Mouse (Mus musculus): ENCODE data around the gene Hes6. TPM values are rescaled to one million over a fixed set of nuclear protein-coding genes. Genes with fewer than 3 reads are reported as not detected.
A peak's percentile ranks its signal among the peaks of the same experiment; 100 is the strongest.

The Hes6 gene
- total and polyA plus RNA-seq, 3 experiments = 19.0 to 91.5 (median 42.2) TPM

GRCm38 (mm10) chr1:91405406-91406169, 8.2 kb downstream of the Hes6 start:
- Histone ChIP-seq H3K4me3 (ENCODE audit: low read depth, low read length) (peak overlapping the region; percentile 9; the same call in 1 of the 2 replicates), H3K4me1 (ENCODE audit: insufficient read depth, low read depth, low read length) (peaks cover 12% of the 10 kb centered on the region), H3K36me3 (replicated peaks) (peaks cover 7% of the 10 kb centered on the region), H3K9me3 (replicated peaks) (no peaks in the 10 kb centered on the region), H3K27me3 (ENCODE audit: insufficient read depth, low read length) (peaks cover 61% of the 10 kb centered on the region)
- ATAC-seq (ENCODE audit: extremely low read depth, insufficient number of reproducible peaks, low FRiP score, poor library complexity, severe bottlenecking) = no peak
- no peak for TF ChIP-seq CTCF (IDR thresholded peaks at IDR 0.05; ENCODE audit: low read depth, low read length)
- TF ChIP-seq GATA1 (IDR thresholded peaks at IDR 0.05; ENCODE audit: borderline replicate concordance, low read length) = no peak
- no peak for TF ChIP-seq TAL1 (conservative IDR thresholded peaks at IDR 0.05; ENCODE audit: low read depth, low read length)
- TF ChIP-seq GATA2 (IDR thresholded peaks at IDR 0.05; ENCODE audit: borderline replicate concordance, low read depth, low read length) = no peak
- no peak for TF ChIP-seq POLR2AphosphoS5 (IDR thresholded peaks at IDR 0.05; ENCODE audit: insufficient replicate concordance, low read depth, low read length)
- DNase-seq (ENCODE audit: low spot score) = no peak

GRCm38 (mm10) chr1:91404976-91405375, 8.9 kb downstream of the Hes6 start:
- TF ChIP-seq POLR2AphosphoS5 (IDR thresholded peaks at IDR 0.05; ENCODE audit: insufficient replicate concordance, low read depth, low read length) = no peak
- TF ChIP-seq TAL1 (conservative IDR thresholded peaks at IDR 0.05; ENCODE audit: low read depth, low read length) = no peak
- no peak for TF ChIP-seq CTCF (IDR thresholded peaks at IDR 0.05; ENCODE audit: low read depth, low read length)
- TF ChIP-seq GATA2 (IDR thresholded peaks at IDR 0.05; ENCODE audit: borderline replicate concordance, low read depth, low read length) = no peak
- TF ChIP-seq GATA1 (IDR thresholded peaks at IDR 0.05; ENCODE audit: borderline replicate concordance, low read length) = no peak
- Histone ChIP-seq H3K36me3 (replicated peaks) (peaks cover under 1% of the 10 kb centered on the region), H3K4me1 (ENCODE audit: insufficient read depth, low read depth, low read length) (peaks cover 12% of the 10 kb centered on the region), H3K9me3 (replicated peaks) (no peaks in the 10 kb centered on the region; the same call in 1 of the 2 replicates), H3K27me3 (ENCODE audit: insufficient read depth, low read length) (peaks cover 61% of the 10 kb centered on the region), H3K4me3 (ENCODE audit: low read depth, low read length) (no peak overlapping the region)
- DNase-seq (ENCODE audit: low spot score) (no peak), ATAC-seq (ENCODE audit: extremely low read depth, insufficient number of reproducible peaks, low FRiP score, poor library complexity, severe bottlenecking) (no peak)

- peak; percentile 99 for DNase-seq (ENCODE audit: low spot score)
- peak within 1 kb of the TSS; percentile 79 for H3K4me3 ChIP-seq (ENCODE audit: low read depth, low read length)
- H3K9me3 ChIP-seq (replicated peaks) = peaks cover 4% of the 10 kb centered on the region
- peaks cover 41% of the 10 kb centered on the region for H3K36me3 ChIP-seq (replicated peaks)
- TF ChIP-seq TAL1 (conservative IDR thresholded peaks at IDR 0.05; ENCODE audit: low read depth, low read length) (no peak), GATA2 (IDR thresholded peaks at IDR 0.05; ENCODE audit: borderline replicate concordance, low read depth, low read length) (no peak)
- H3K27me3 ChIP-seq (ENCODE audit: insufficient read depth, low read length) = peaks cover 17% of the 10 kb centered on the region; the same call in 1 of the 2 replicates
- H3K4me1 ChIP-seq (ENCODE audit: insufficient read depth, low read depth, low read length) = peaks cover 40% of the 10 kb centered on the region
- ATAC-seq (ENCODE audit: extremely low read depth, insufficient number of reproducible peaks, low FRiP score, poor library complexity, severe bottlenecking) = peak; percentile 64
Measured at GRCm38 (mm10) chr1:91398260-91399062, 15.4 kb downstream of the Hes6 start, which contains the start of gene Ilkap. Gene Ilkap, minus strand, starts transcription at chr1:91398815.

GRCm38 (mm10) chr1:91397927-91398259, 15.9 kb downstream of the Hes6 start:
- peaks cover 46% of the 10 kb centered on the region for H3K36me3 ChIP-seq (replicated peaks)
- ATAC-seq (ENCODE audit: extremely low read depth, insufficient number of reproducible peaks, low FRiP score, poor library complexity, severe bottlenecking) (no peak), DNase-seq (ENCODE audit: low spot score) (peak; percentile 52)
- peak overlapping the region; percentile 79 for H3K4me3 ChIP-seq (ENCODE audit: low read depth, low read length)
- peaks cover 14% of the 10 kb centered on the region; the same call in 1 of the 2 replicates for H3K27me3 ChIP-seq (ENCODE audit: insufficient read depth, low read length)
- H3K4me1 ChIP-seq (ENCODE audit: insufficient read depth, low read depth, low read length) = peaks cover 42% of the 10 kb centered on the region
- TF ChIP-seq GATA2 (IDR thresholded peaks at IDR 0.05; ENCODE audit: borderline replicate concordance, low read depth, low read length) (no peak), CTCF (IDR thresholded peaks at IDR 0.05; ENCODE audit: low read depth, low read length) (no peak), GATA1 (IDR thresholded peaks at IDR 0.05; ENCODE audit: borderline replicate concordance, low read length) (no peak), POLR2AphosphoS5 (IDR thresholded peaks at IDR 0.05; ENCODE audit: insufficient replicate concordance, low read depth, low read length) (no peak)
- peaks cover 4% of the 10 kb centered on the region for H3K9me3 ChIP-seq (replicated peaks)

GRCm38 (mm10) chr1:91390369-91390768, 23.5 kb downstream of the Hes6 start:
- TF ChIP-seq GATA1 (IDR thresholded peaks at IDR 0.05; ENCODE audit: borderline replicate concordance, low read length) (no peak), CTCF (IDR thresholded peaks at IDR 0.05; ENCODE audit: low read depth, low read length) (no peak), POLR2AphosphoS5 (IDR thresholded peaks at IDR 0.05; ENCODE audit: insufficient replicate concordance, low read depth, low read length) (no peak), TAL1 (conservative IDR thresholded peaks at IDR 0.05; ENCODE audit: low read depth, low read length) (no peak), GATA2 (IDR thresholded peaks at IDR 0.05; ENCODE audit: borderline replicate concordance, low read depth, low read length) (no peak)
- no peaks in the 10 kb centered on the region for H3K27me3 ChIP-seq (ENCODE audit: insufficient read depth, low read length)
- no peak overlapping the region for H3K4me3 ChIP-seq (ENCODE audit: low read depth, low read length)
- H3K4me1 ChIP-seq (ENCODE audit: insufficient read depth, low read depth, low read length) = peaks cover 32% of the 10 kb centered on the region
- H3K9me3 ChIP-seq (replicated peaks) = no peaks in the 10 kb centered on the region
- ATAC-seq (ENCODE audit: extremely low read depth, insufficient number of reproducible peaks, low FRiP score, poor library complexity, severe bottlenecking) (no peak), DNase-seq (ENCODE audit: low spot score) (no peak)
- H3K36me3 ChIP-seq (replicated peaks) = peaks cover 95% of the 10 kb centered on the region

GRCm38 (mm10) chr1:91381091-91381471, 32.8 kb downstream of the Hes6 start:
- no peak overlapping the region for H3K4me3 ChIP-seq (ENCODE audit: low read depth, low read length)
- peaks cover 96% of the 10 kb centered on the region for H3K36me3 ChIP-seq (replicated peaks)
- TF ChIP-seq POLR2AphosphoS5 (IDR thresholded peaks at IDR 0.05; ENCODE audit: insufficient replicate concordance, low read depth, low read length) (no peak), TAL1 (conservative IDR thresholded peaks at IDR 0.05; ENCODE audit: low read depth, low read length) (no peak), GATA2 (IDR thresholded peaks at IDR 0.05; ENCODE audit: borderline replicate concordance, low read depth, low read length) (no peak), CTCF (IDR thresholded peaks at IDR 0.05; ENCODE audit: low read depth, low read length) (no peak), GATA1 (IDR thresholded peaks at IDR 0.05; ENCODE audit: borderline replicate concordance, low read length) (no peak)
- no peaks in the 10 kb centered on the region for H3K9me3 ChIP-seq (replicated peaks)
- no peaks in the 10 kb centered on the region for H3K27me3 ChIP-seq (ENCODE audit: insufficient read depth, low read length)
- DNase-seq (ENCODE audit: low spot score) = no peak
- no peak for ATAC-seq (ENCODE audit: extremely low read depth, insufficient number of reproducible peaks, low FRiP score, poor library complexity, severe bottlenecking)
- H3K4me1 ChIP-seq (ENCODE audit: insufficient read depth, low read depth, low read length) = peaks cover 21% of the 10 kb centered on the region

All from G1E (cell line).